9 mouse cellular contexts compared by ENCODE assay signal in the genomic region with DNA sequence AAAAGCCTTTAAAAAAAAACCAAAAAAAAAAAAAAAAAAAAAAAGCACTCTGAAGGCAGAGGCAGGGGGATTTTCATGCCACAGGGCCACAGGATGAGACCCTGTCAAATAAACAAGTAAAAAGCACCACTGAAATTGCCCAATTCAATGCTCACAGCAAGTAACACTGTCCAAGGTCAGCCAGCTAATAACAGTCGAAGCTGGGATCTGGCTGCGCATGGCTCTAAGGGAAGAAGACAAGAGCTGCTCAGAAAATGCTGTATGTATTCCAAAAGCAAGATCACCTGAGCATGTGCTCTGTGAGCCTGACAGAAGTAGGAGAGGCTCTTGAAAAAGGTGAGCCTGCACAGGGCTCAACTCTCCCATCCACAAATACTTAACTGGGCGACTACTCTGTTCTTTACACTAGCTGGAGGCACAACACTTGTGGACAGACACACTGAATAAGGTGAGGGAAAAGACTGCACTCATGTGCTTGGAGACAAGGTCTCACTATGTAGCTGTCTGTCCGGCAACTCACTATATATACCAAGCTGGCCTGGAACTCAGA. TPM values are rescaled to one million over a fixed set of nuclear protein-coding genes. Genes with fewer than 3 reads are reported as not detected.
A peak's percentile ranks its signal among the peaks of the same experiment; 100 is the strongest.
DNase-seq lines count a peak whose midpoint lies in the region; ATAC-seq and TF ChIP-seq lines count a peak whose summit lies in the region.
"Had no signal": no experiment of that assay in that cellular context is flagged by ENCODE, and none has a peak within 500 bp of the region (broad histone marks: within the 10 kb centered on the region; RNA-seq: fewer than 3 reads in every experiment).

No protein-coding gene starts in this region.

- no peak for TF ChIP-seq CTCF in liver, adult 2 months (IDR thresholded peaks at IDR 0.05; ENCODE audit: low read depth, low read length)

- peak overlapping the region; percentile 94 for H3K4me2 ChIP-seq in embryonic facial prominence, embryonic 13.5 days
- H3K4me2 ChIP-seq in liver, embryonic 15.5 days, result 0 out of 2 replicates have a peak overlapping the region, but pooled peaks have one; percentile 6

- H3K9me3 ChIP-seq in embryonic facial prominence, embryonic 13.5 days, result no peaks in the 10 kb centered on the region
- H3K9me3 ChIP-seq in liver, embryonic 15.5 days (replicated peaks), result no peaks in the 10 kb centered on the region

- no peak for TF ChIP-seq POLR2A in liver, adult 2 months (IDR thresholded peaks at IDR 0.05; ENCODE audit: extremely low read depth, insufficient read depth, low read length)

- 49% methylated on average over 4 of the region's 4 CpGs for WGBS in liver, adult 2 months
- WGBS in embryonic facial prominence, embryonic 13.5 days, result 78% methylated on average over 4 of the region's 4 CpGs
- WGBS in liver, embryonic 15.5 days (ENCODE audit: insufficient replicate concordance), result 72% methylated on average over 4 of the region's 4 CpGs

- H3K27me3 ChIP-seq in liver, adult 2 months (ENCODE audit: control insufficient read depth, insufficient read depth, low read length), result no peaks in the 10 kb centered on the region
- H3K27me3 ChIP-seq in embryonic facial prominence, embryonic 13.5 days, result no peaks in the 10 kb centered on the region
- H3K27me3 ChIP-seq in liver, embryonic 15.5 days, result peaks cover 18% of the 10 kb centered on the region; the same call in 1 of the 2 replicates

- intact Hi-C loops in left cerebral cortex, postnatal 36 days (cut with DNase I), result loop anchor here (5.0 kb wide), 1 partner anchor 50 kb away; no protein-coding TSS in a partner anchor

- no peak overlapping the region for H3K9ac ChIP-seq in liver, adult 2 months (ENCODE audit: low read depth, low read length)
- H3K9ac ChIP-seq in embryonic facial prominence, embryonic 13.5 days, result peak overlapping the region; percentile 78
- no peak overlapping the region for H3K9ac ChIP-seq in liver, embryonic 15.5 days

- DNase-seq in cerebellum, adult 11-12 months, result peak; percentile 28
- DNase-seq in cerebellum, adult 8-10 months, result no peak
- peak; percentile 82 for DNase-seq in liver, adult 2 months (ENCODE audit: extremely low read depth, low read depth, low spot score)
- DNase-seq in liver, result no peak
- no peak for DNase-seq in frontal cortex, postnatal 10 days (ENCODE audit: low spot score in 2 of 2)
- no peak for DNase-seq in left cerebral cortex, postnatal 36 days (ENCODE audit: low spot score in 2 of 2)

- no peaks in the 10 kb centered on the region for H3K79me2 ChIP-seq in liver, adult 2 months (ENCODE audit: control insufficient read depth, insufficient read depth, low read length)

- H3K4me3 ChIP-seq in liver, adult 2 months (ENCODE audit: insufficient read depth, low read depth, low read length), result no peak overlapping the region
- peak overlapping the region; percentile 98 for H3K4me3 ChIP-seq in embryonic facial prominence, embryonic 13.5 days
- no peak overlapping the region for H3K4me3 ChIP-seq in liver, embryonic 15.5 days (replicated peaks)

- ATAC-seq in embryonic facial prominence, embryonic 13.5 days (ENCODE audit: insufficient number of reproducible peaks, insufficient read depth, low FRiP score, low TSS enrichment, low read depth), result no peak
- no peak for ATAC-seq in liver, embryonic 15.5 days (ENCODE audit: insufficient read depth)

- peaks cover 21% of the 10 kb centered on the region for H3K4me1 ChIP-seq in liver, adult 2 months (ENCODE audit: control insufficient read depth, insufficient read depth, low read length)
- H3K4me1 ChIP-seq in embryonic facial prominence, embryonic 13.5 days, result peaks cover 39% of the 10 kb centered on the region
- peaks cover 51% of the 10 kb centered on the region for H3K4me1 ChIP-seq in liver, embryonic 15.5 days (replicated peaks)

- no peaks in the 10 kb centered on the region for H3K36me3 ChIP-seq in liver, adult 2 months (ENCODE audit: control insufficient read depth, insufficient read depth, low read length)
- no peaks in the 10 kb centered on the region for H3K36me3 ChIP-seq in embryonic facial prominence, embryonic 13.5 days
- H3K36me3 ChIP-seq in liver, embryonic 15.5 days (replicated peaks), result no peaks in the 10 kb centered on the region

- peak overlapping the region; percentile 53 for H3K27ac ChIP-seq in liver, adult 2 months (replicated peaks; ENCODE audit: insufficient read depth, low read depth, low read length)
- H3K27ac ChIP-seq in embryonic facial prominence, embryonic 13.5 days, result peak overlapping the region; percentile 99
- H3K27ac ChIP-seq in liver, embryonic 15.5 days (replicated peaks), result no peak overlapping the region; the same call in 1 of the 2 replicates

RNA-seq across cellular contexts. Expression of gene Mef2d, which starts 5.2 kb away (rescaled TPM):
- total RNA-seq in liver, adult 2 months (2014; rRNA removed), result 3.7 and 6.2 TPM in 2 replicates
- 17.7 and 22.2 TPM in 2 replicates for polyA plus RNA-seq in liver, adult 2 months (2012; rRNA removed)
- polyA plus RNA-seq in embryonic facial prominence, embryonic 13.5 days (2015; fragmentation: Nextera tagmentation; extraction: Ambion mirVana), result 18.1 and 18.2 TPM in 2 replicates
- 6.8 and 7.1 TPM in 2 replicates for polyA plus RNA-seq in liver, embryonic 15.5 days (2015; fragmentation: Nextera tagmentation; extraction: Ambion mirVana)
- total RNA-seq in left cerebral cortex, postnatal 36 days (2021), result 100 to 1,000 TPM; 203 to 231 TPM

RNA-seq across cellular contexts. Expression of gene Iqgap3, which starts 55.2 kb away (rescaled TPM):
- total RNA-seq in liver, adult 2 months (2014; rRNA removed), result 0.18 and 0.40 TPM in 2 replicates
- 0.16 and 0.27 TPM in 2 replicates for polyA plus RNA-seq in liver, adult 2 months (2012; rRNA removed)
- 20.1 and 22.8 TPM in 2 replicates for polyA plus RNA-seq in embryonic facial prominence, embryonic 13.5 days (2015; fragmentation: Nextera tagmentation; extraction: Ambion mirVana)
- polyA plus RNA-seq in liver, embryonic 15.5 days (2015; fragmentation: Nextera tagmentation; extraction: Ambion mirVana), result 7.3 and 8.0 TPM in 2 replicates
- 1 to 10 TPM in 1 of 2 experiments, under 1 TPM in 1; 0.23 to 1.1 TPM for total RNA-seq in left cerebral cortex, postnatal 36 days (2021)

RNA-seq across cellular contexts. Expression of gene Ttc24, which starts 58.9 kb away (rescaled TPM):
- not detected in 2 replicates for total RNA-seq in liver, adult 2 months (2014; rRNA removed)
- polyA plus RNA-seq in liver, adult 2 months (2012; rRNA removed), result not detected in 2 replicates
- polyA plus RNA-seq in embryonic facial prominence, embryonic 13.5 days (2015; fragmentation: Nextera tagmentation; extraction: Ambion mirVana), result 0.11 and 0.19 TPM in 2 replicates
- not detected in 2 replicates for polyA plus RNA-seq in liver, embryonic 15.5 days (2015; fragmentation: Nextera tagmentation; extraction: Ambion mirVana)
- total RNA-seq in left cerebral cortex, postnatal 36 days (2021), result not detected
- total RNA-seq: hematopoietic stem cell, adult 5-6 weeks had no signal

Comparison
In these comparisons a context has a peak if more than half of its experiments do, and no peak if none do; other contexts are left out.
1. DNase-seq: peak in cerebellum, adult 11-12 months (single experiment) and liver, adult 2 months (single experiment); none in cerebellum, adult 8-10 months (single experiment), liver (single experiment), frontal cortex, postnatal 10 days (0 of 2) and left cerebral cortex, postnatal 36 days (0 of 2).